Mouse (Mus musculus) liver, embryonic 16.5 days (tissue): ENCODE results near the gene Zfp385a. TPM values are rescaled to one million over a fixed set of nuclear protein-coding genes. Genes with fewer than 3 reads are reported as not detected.
"Not testable (repeated sequence)": the region's sequence is repeated elsewhere in the genome, so short reads cannot be mapped to it uniquely, and the experiment has no call there.

Experiments
- ATAC-seq: fragments of 200-750 bp; cut with Nextera tagmentation; 2 replicates; pipeline ENCODE4 v1.8.0; 2017; ENCODE audit warnings: low read depth, mild to moderate bottlenecking, moderate number of reproducible peaks, moderate library complexity
- H3K27ac ChIP-seq: fragments of 300-500 bp; sonication (generic); 2 replicates; pipeline ENCODE4 v1.5.1; 2014; ENCODE audit warnings: mild to moderate bottlenecking, low read length
- H3K27me3 ChIP-seq: fragments of 300-500 bp; sonication (generic); 2 replicates; pipeline ENCODE4 v1.6.1; 2014; ENCODE audit warnings: low read depth, low read length, mixed read lengths; ENCODE audit not compliant: control insufficient read depth, insufficient read depth
- H3K36me3 ChIP-seq: fragments of 300-500 bp; sonication (generic); 2 replicates; pipeline ENCODE4 v1.6.1; 2014; ENCODE audit warnings: mild to moderate bottlenecking; ENCODE audit not compliant: control insufficient read depth, insufficient read depth
- H3K4me1 ChIP-seq: fragments of 300-500 bp; sonication (generic); 2 replicates; pipeline ENCODE4 v1.6.1; 2014; ENCODE audit warnings: low read depth, low read length, mixed read lengths; ENCODE audit not compliant: control insufficient read depth
- H3K4me2 ChIP-seq: fragments of 300-500 bp; sonication (generic); 2 replicates; pipeline ENCODE4 v1.6.1; 2014; ENCODE audit warnings: low read depth, low read length, mixed read lengths
- H3K4me3 ChIP-seq: fragments of 300-500 bp; sonication (generic); 2 replicates; pipeline ENCODE4 v1.5.1; 2014; ENCODE audit warnings: low read depth, mild to moderate bottlenecking, low read length
- H3K9ac ChIP-seq: fragments of 300-500 bp; sonication (generic); 2 replicates; pipeline ENCODE4 v1.6.1; 2014; ENCODE audit warnings: low read depth, low read length
- H3K9me3 ChIP-seq: fragments of 300-500 bp; sonication (generic); replicated peaks from 2 replicates; pipeline ENCODE4 v1.6.1; 2016; ENCODE audit warnings: low read length; ENCODE audit not compliant: control insufficient read depth
- WGBS: fragments of 180-500 bp; shearing (Covaris S2); extraction: QIAGEN DNeasy Blood & Tissue Kit; methylation state at CpG from one replicate; pipeline ENCODE4 v1.1.7; 2014; ENCODE audit not compliant: insufficient replicate concordance; 5-methylcytosine and 5-hydroxymethylcytosine counted together
- polyA plus RNA-seq: library from polyadenylated mRNA; unstranded; fragments of >200 nt; fragmentation: Nextera tagmentation; extraction: Ambion mirVana; gene quantifications from 2 replicates; pipeline ENCODE4 v1.2.1, GENCODE M21; 2015

Zfp385a gene
- polyA plus RNA-seq, 1 experiment from 2014 or later = 7.0 TPM

- WGBS = 45% methylated on average over 1 of the region's 1 CpGs
- no peak overlapping the region for H3K27ac ChIP-seq
- peaks cover 24% of the 10 kb centered on the region for H3K4me1 ChIP-seq
- H3K36me3 ChIP-seq = peaks cover 16% of the 10 kb centered on the region
- no peaks in the 10 kb centered on the region for H3K27me3 ChIP-seq
- no peak for ATAC-seq
- no peak overlapping the region for H3K9ac ChIP-seq
- H3K9me3 ChIP-seq = no peaks in the 10 kb centered on the region
- H3K4me3 ChIP-seq = no peak overlapping the region
- no peak overlapping the region for H3K4me2 ChIP-seq
Observed at GRCm38 (mm10) chr15:103285778-103286417, 54.0 kb downstream of the Zfp385a start.

GRCm38 (mm10) chr15:103284647-103285046 is 55.2 kb downstream of the Zfp385a start:
- Histone ChIP-seq H3K9me3 (no peaks in the 10 kb centered on the region), H3K36me3 (peaks cover 7% of the 10 kb centered on the region), H3K27me3 (no peaks in the 10 kb centered on the region), H3K27ac (0 out of 2 replicates have a peak overlapping the region, but pooled peaks have one; percentile 13), H3K4me3 (no peak overlapping the region), H3K9ac (peak overlapping the region; percentile 4; the same call in 1 of the 2 replicates), H3K4me1 (peaks cover 34% of the 10 kb centered on the region), H3K4me2 (no peak overlapping the region)
- 36% methylated on average over 2 of the region's 2 CpGs for WGBS
- no peak for ATAC-seq

- Histone ChIP-seq H3K4me1 (peaks cover 37% of the 10 kb centered on the region), H3K9ac (no peak overlapping the region), H3K4me3 (no peak overlapping the region), H3K27me3 (no peaks in the 10 kb centered on the region), H3K9me3 (no peaks in the 10 kb centered on the region), H3K27ac (no peak overlapping the region), H3K4me2 (no peak overlapping the region), H3K36me3 (peaks cover 1% of the 10 kb centered on the region)
- ATAC-seq = no peak
- 72% methylated on average over 3 of the region's 3 CpGs for WGBS
Observed at GRCm38 (mm10) chr15:103284066-103284465, 55.8 kb downstream of the Zfp385a start.

- 71% methylated on average over 3 of the region's 3 CpGs for WGBS
- Histone ChIP-seq H3K4me1 (peaks cover 48% of the 10 kb centered on the region), H3K9me3 (no peaks in the 10 kb centered on the region), H3K4me2 (no peak overlapping the region), H3K27me3 (no peaks in the 10 kb centered on the region), H3K27ac (peak overlapping the region; percentile 62), H3K9ac (no peak overlapping the region), H3K36me3 (peaks cover 4% of the 10 kb centered on the region), H3K4me3 (no peak overlapping the region)
- ATAC-seq = peak; percentile 25
Observed at GRCm38 (mm10) chr15:103281465-103282205, 58.3 kb downstream of the Zfp385a start.

GRCm38 (mm10) chr15:103280817-103281464 is 59.0 kb downstream of the Zfp385a start:
- H3K4me2 ChIP-seq = peak overlapping the region; percentile 10; the same call in 1 of the 2 replicates
- peaks cover 48% of the 10 kb centered on the region for H3K4me1 ChIP-seq

GRCm38 (mm10) chr15:103279750-103280149 is 60.1 kb downstream of the Zfp385a start:
- 46% methylated on average over 3 of the region's 3 CpGs for whole genome bisulfite sequencing
- Histone ChIP-seq H3K4me2 (no peak overlapping the region), H3K4me1 (peaks cover 44% of the 10 kb centered on the region), H3K27ac (peak overlapping the region; percentile 74), H3K9me3 (no peaks in the 10 kb centered on the region), H3K9ac (no peak overlapping the region), H3K36me3 (peaks cover 4% of the 10 kb centered on the region), H3K4me3 (no peak overlapping the region), H3K27me3 (no peaks in the 10 kb centered on the region)
- ATAC-seq = no peak

More at GRCm38 (mm10) chr15:103280817-103281464, 59.0 kb downstream of the Zfp385a start:
- no peaks in the 10 kb centered on the region for H3K27me3 ChIP-seq
- H3K36me3 ChIP-seq = peaks cover 4% of the 10 kb centered on the region
- H3K9ac ChIP-seq = peak overlapping the region; percentile 35; the same call in 1 of the 2 replicates
- H3K9me3 ChIP-seq = no peaks in the 10 kb centered on the region
- no peak overlapping the region for H3K4me3 ChIP-seq
- 31% methylated on average over 3 of the region's 3 CpGs for WGBS
- H3K27ac ChIP-seq = peak overlapping the region; percentile 62
- peak; percentile 54 for ATAC-seq

GRCm38 (mm10) chr15:103277949-103278348 is 61.9 kb downstream of the Zfp385a start:
- Histone ChIP-seq H3K27me3 (no peaks in the 10 kb centered on the region), H3K9ac (no peak overlapping the region), H3K4me3 (no peak overlapping the region), H3K4me1 (peaks cover 48% of the 10 kb centered on the region), H3K4me2 (no peak overlapping the region), H3K9me3 (no peaks in the 10 kb centered on the region), H3K36me3 (peaks cover 4% of the 10 kb centered on the region), H3K27ac (no peak overlapping the region)
- no peak for ATAC-seq
- 64% methylated on average over 7 of the region's 7 CpGs for WGBS

GRCm38 (mm10) chr15:103275943-103276342 is 64.0 kb downstream of the Zfp385a start:
- H3K27me3 ChIP-seq, H3K9ac ChIP-seq, H3K36me3 ChIP-seq, H3K9me3 ChIP-seq, ATAC-seq, H3K4me2 ChIP-seq, H3K27ac ChIP-seq, H3K4me3 ChIP-seq: not testable (repeated sequence)
- peaks cover 46% of the 10 kb centered on the region for H3K4me1 ChIP-seq
- 91% methylated on average over 2 of the region's 3 CpGs for WGBS
